Mouse (Mus musculus): ENCODE results near the gene G0s2.
"Not testable (repeated sequence)": the region's sequence is repeated elsewhere in the genome, so short reads cannot be mapped to it uniquely, and the experiment has no call there.

The G0s2 gene

DNA sequence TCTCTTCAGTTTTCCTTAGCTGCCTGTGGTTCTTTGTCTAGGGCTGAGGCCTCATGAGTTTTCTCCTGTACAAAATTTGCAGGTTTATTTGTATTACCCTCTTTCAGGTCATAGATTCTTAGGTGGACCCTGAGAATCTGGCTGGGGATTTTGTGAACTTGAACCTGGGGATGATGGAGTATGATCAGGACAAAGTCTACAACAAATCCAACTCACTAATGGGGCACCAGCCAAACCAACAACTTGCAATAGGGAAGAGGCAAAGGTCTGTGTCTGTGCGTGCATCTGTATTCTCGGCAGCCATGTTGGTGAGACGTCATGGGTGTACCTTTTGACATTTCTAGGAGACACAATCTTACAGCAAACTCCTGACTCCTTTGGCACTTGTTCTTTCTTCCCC is 16.1 kb upstream of the G0s2 start:
- DNase-seq (ENCODE audit: inconsistent ontology term), result no peak

- DNase-seq (ENCODE audit: inconsistent ontology term), result no peak
Measured at GRCm38 (mm10) chr1:193287578-193287977, 14.6 kb upstream of the G0s2 start.

- not testable (repeated sequence) for DNase-seq (ENCODE audit: inconsistent ontology term)
Measured at GRCm38 (mm10) chr1:193285766-193286325, 12.8 kb upstream of the G0s2 start.

- no peak for DNase-seq (ENCODE audit: inconsistent ontology term)
Measured at GRCm38 (mm10) chr1:193284228-193284779, 11.3 kb upstream of the G0s2 start.

- no peak for DNase-seq (ENCODE audit: inconsistent ontology term)
Measured at GRCm38 (mm10) chr1:193281344-193281743, 8.3 kb upstream of the G0s2 start.

- DNase-seq (ENCODE audit: inconsistent ontology term), result no peak
Measured at GRCm38 (mm10) chr1:193279492-193279891, 6.5 kb upstream of the G0s2 start.

- DNase-seq (ENCODE audit: inconsistent ontology term), result no peak
Measured at GRCm38 (mm10) chr1:193278414-193279045, 5.5 kb upstream of the G0s2 start.

GRCm38 (mm10) chr1:193274407-193275071 is 1.5 kb upstream of the G0s2 start:
- no peak for DNase-seq (ENCODE audit: inconsistent ontology term)

DNA sequence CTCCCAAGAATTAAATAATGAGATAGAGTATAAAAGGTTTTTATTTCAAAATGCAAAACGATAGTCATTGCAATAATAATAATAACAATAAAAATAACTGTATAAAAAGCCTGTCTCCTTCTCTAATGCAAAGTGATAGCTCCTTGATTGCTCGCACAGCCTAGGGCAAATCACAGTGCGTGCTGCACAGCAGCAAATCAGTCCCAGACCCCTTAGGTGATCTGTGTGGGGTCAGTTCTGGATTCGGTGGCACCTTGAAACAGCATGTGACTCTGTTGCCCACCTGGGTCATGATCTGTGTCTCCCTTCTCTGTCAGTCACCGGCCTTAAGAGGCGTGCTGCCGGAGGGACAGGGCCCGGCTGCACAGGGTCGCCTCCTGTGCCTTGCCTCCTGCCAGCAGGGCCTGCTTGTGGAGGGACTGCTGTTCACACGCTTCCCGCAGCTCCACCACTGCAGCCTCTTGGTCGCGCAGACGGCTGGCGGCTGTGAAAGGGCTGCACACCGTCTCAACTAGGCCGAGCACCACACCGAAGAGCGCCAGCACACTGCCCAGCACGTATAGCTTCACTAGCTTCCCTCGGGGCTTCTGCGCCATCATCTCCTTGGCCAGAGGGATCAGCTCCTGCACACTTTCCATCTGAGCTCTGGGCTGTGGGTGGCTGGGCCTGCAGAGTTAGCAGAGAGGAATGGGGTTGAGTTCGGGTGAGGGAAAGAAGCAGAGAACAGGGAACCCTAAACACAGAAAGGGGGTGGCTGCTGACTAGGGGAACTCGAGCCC is 691 bp downstream of the G0s2 start:
- no peak for DNase-seq (ENCODE audit: inconsistent ontology term)

GRCm38 (mm10) chr1:193270965-193271763 is 1.9 kb downstream of the G0s2 start:
- no peak for DNase-seq (ENCODE audit: inconsistent ontology term)

DNA sequence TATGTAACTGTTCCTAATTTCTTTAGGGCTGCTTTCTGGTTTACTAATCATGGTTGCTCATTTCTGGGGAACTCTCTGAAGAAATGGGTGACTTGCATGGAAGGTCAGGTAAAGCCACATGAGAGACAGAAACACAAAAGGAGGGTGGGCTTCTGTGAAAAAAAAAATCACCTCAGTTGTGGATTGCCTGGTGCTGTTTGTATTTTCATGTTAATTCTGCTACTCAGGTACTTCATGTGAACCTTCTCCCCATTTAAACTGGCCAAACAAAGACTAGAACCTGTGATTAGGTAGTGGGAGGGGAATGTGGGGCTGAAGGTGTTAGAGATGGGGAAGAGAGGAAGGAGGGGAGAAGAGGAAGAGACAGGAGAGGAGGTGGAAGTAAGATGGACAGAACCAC is 7.3 kb downstream of the G0s2 start:
- DNase-seq (ENCODE audit: inconsistent ontology term), result no peak

- no peak for DNase-seq (ENCODE audit: inconsistent ontology term)
Measured at GRCm38 (mm10) chr1:193263955-193264598, 8.9 kb downstream of the G0s2 start, which contains the start of gene Hsd11b1. Gene Hsd11b1 (minus strand): TSS chr1:193264075.

DNA sequence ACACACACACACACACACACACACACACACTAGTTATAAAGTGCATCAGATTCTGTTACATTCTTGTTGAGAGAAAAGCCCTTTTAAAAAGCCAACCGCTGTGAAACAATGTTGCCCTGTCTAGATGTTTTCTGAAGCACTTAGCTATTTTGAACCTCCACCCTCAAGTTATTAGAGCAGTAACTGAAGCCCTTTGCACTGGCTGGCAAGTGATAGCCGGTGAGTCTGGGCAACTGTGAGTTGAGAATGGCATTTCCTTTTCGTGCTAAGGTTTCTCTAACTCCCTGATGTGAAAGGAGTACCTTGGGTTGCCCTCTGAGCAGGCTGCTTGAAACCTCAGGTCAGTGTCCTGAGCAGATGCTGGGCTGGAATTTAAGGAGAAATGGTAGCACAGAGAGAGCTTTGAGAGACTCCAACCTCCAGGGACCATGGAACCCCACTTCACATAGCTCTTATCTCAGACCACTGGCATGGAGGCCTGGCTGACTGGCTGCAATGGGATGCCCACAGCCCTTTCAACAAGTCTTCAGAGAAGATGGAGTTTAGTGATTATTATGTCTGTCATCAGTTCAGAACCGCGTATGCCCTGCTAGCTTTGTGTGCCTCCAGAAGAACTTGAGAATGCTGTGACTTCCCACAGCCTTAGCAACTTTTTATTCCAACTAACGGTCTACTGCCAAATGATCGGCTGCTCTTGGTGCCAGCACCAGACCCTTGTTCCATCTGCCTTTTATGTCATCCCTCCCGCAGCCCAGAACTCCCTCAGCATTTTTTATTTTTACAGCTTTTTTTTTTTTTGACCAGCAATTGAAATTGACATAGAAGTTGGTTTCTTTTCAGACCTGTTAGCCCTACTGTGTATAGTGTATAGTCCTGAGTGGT is 9.8 kb downstream of the G0s2 start:
- DNase-seq (ENCODE audit: inconsistent ontology term), result no peak

- DNase-seq (ENCODE audit: inconsistent ontology term), result no peak
Measured at GRCm38 (mm10) chr1:193261897-193262548, 11.0 kb downstream of the G0s2 start.

GRCm38 (mm10) chr1:193259559-193259958 is 13.5 kb downstream of the G0s2 start:
- DNase-seq (ENCODE audit: inconsistent ontology term), result no peak

DNA sequence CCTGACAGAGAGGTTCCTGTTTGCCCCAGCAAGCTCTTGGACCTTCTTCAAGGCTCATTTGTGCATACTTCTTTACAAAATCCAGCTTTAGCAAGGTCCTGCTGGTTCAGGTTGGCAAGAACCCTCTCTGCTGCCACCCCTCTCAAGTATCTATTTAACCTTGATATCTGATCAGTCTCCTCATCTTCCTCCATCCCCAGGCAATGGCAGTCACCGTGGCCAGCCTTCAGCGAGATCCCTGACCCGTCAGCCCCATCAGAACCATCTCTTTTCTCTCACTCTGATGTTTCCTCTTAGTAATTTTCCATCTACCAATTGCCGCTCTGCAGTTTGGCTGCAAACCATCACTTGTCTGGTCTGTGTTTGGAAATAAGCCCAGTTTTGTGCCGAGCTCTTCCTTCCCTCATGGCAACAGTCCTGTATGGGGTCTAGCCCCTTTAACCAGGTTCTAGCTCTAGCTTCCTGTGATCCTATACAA is 16.4 kb downstream of the G0s2 start:
- DNase-seq (ENCODE audit: inconsistent ontology term), result peak; percentile 20

GRCm38 (mm10) chr1:193256289-193256577 is 16.8 kb downstream of the G0s2 start:
- DNase-seq (ENCODE audit: inconsistent ontology term), result no peak

GRCm38 (mm10) chr1:193255488-193256288 is 17.3 kb downstream of the G0s2 start:
- DNase-seq (ENCODE audit: inconsistent ontology term), result peak; percentile 39
